Mouse (Mus musculus): Measurements from ENCODE around the gene Efcab14.

- no peak for TF ChIP-seq CTCF (IDR thresholded peaks at IDR 0.05; ENCODE audit: borderline replicate concordance, insufficient read depth, low read length)
- no peak for TF ChIP-seq POLR2A (IDR thresholded peaks at IDR 0.05; ENCODE audit: low read depth, low read length)
Observed at GRCm38 (mm10) chr4:115733746-115734145, 3.8 kb upstream of the Efcab14 start.

Data from embryonic fibroblast, embryonic 13.5 days (primary cell).